Mouse (Mus musculus) inflammation-experienced regulatory T-cells, adult 6 months (primary cell): ENCODE data around the gene Oxct2a. TPM values are rescaled to one million over a fixed set of nuclear protein-coding genes. Genes with fewer than 3 reads are reported as not detected.
"Not testable (repeated sequence)": the region's sequence is repeated elsewhere in the genome, so short reads cannot be mapped to it uniquely, and the experiment has no call there.

Experiments
- ATAC-seq: one replicate; pipeline ENCODE4 v1.8.0; 2017
- polyA plus RNA-seq, 3 experiments: library from polyadenylated mRNA; unstranded; fragments of 100-300 nt; shearing (Covaris generic); gene quantifications; one replicate each; pipeline ENCODE4 v1.2.1; 2017

The Oxct2a gene
- polyA plus RNA-seq, 3 experiments from 2014 or later, result not detected

GRCm38 (mm10) chr4:123311845-123312244 lies 11.6 kb downstream of the Oxct2a start:
- no peak for ATAC-seq

GRCm38 (mm10) chr4:123308292-123308691 lies 15.1 kb downstream of the Oxct2a start:
- no peak for ATAC-seq

GRCm38 (mm10) chr4:123306999-123307398 lies 16.4 kb downstream of the Oxct2a start:
- ATAC-seq, result no peak

- ATAC-seq, result peak; percentile 86
Measured at GRCm38 (mm10) chr4:123305789-123306188, 17.6 kb downstream of the Oxct2a start.

- ATAC-seq, result no peak
Measured at GRCm38 (mm10) chr4:123298980-123299670, 24.3 kb downstream of the Oxct2a start.

- ATAC-seq, result no peak
Measured at GRCm38 (mm10) chr4:123298226-123298625, 25.2 kb downstream of the Oxct2a start.

GRCm38 (mm10) chr4:123297195-123297960 lies 26.1 kb downstream of the Oxct2a start:
- no peak for ATAC-seq

- no peak for ATAC-seq
Measured at GRCm38 (mm10) chr4:123296148-123296534, 27.3 kb downstream of the Oxct2a start.

GRCm38 (mm10) chr4:123295516-123296147 lies 27.8 kb downstream of the Oxct2a start:
- no peak for ATAC-seq

GRCm38 (mm10) chr4:123295026-123295425 lies 28.4 kb downstream of the Oxct2a start:
- not testable (repeated sequence) for ATAC-seq

- no peak for ATAC-seq
Measured at GRCm38 (mm10) chr4:123293661-123294443, 29.6 kb downstream of the Oxct2a start.

- no peak for ATAC-seq
Measured at GRCm38 (mm10) chr4:123292989-123293388, 30.4 kb downstream of the Oxct2a start.

GRCm38 (mm10) chr4:123292390-123292789 lies 31.0 kb downstream of the Oxct2a start:
- no peak for ATAC-seq

- no peak for ATAC-seq
Measured at GRCm38 (mm10) chr4:123289038-123289437, 34.4 kb downstream of the Oxct2a start.

GRCm38 (mm10) chr4:123286790-123287189 lies 36.6 kb downstream of the Oxct2a start:
- no peak for ATAC-seq

GRCm38 (mm10) chr4:123284731-123285624 lies 38.5 kb downstream of the Oxct2a start:
- no peak for ATAC-seq

- ATAC-seq, result not testable (repeated sequence)
Measured at GRCm38 (mm10) chr4:123283675-123284064, 39.8 kb downstream of the Oxct2a start.

GRCm38 (mm10) chr4:123282915-123283674 lies 40.3 kb downstream of the Oxct2a start:
- peak; percentile 44 for ATAC-seq

- ATAC-seq, result peak; percentile 88
Measured at GRCm38 (mm10) chr4:123282500-123282899, 40.9 kb downstream of the Oxct2a start.

- no peak for ATAC-seq
Measured at GRCm38 (mm10) chr4:123280117-123280516, 43.3 kb downstream of the Oxct2a start.
